Mouse (Mus musculus) embryo, embryonic 11 days (tissue): ENCODE measurements at regions not wholly inside any gene's neighbourhood (a gene's known extent, or its start where the extent isn't known, plus 50 kb on each side); places are given as distances from the start of the nearest gene placed in this dataset.
A peak's percentile ranks its signal among the peaks of the same experiment; 100 is the strongest.

ENCODE experiments used
- DNase-seq: peaks from one replicate; pipeline ENCODE4 v3.0.0-alpha.2; 2015

- peak; percentile 58 for DNase-seq
These were observed 73.1 kb downstream of the Olfr444 start for GRCm38 (mm10) chr6:43021967-43022366.
